Mouse (Mus musculus) frontal cortex, postnatal 14 days (tissue): ENCODE measurements around the gene Tprg.

Source experiments
- DNase-seq, 2 experiments: peaks; one replicate each; pipeline ENCODE4 v3.0.0; 2022; ENCODE audit warnings: low spot score in 2 of 2

Tprg gene

DNA sequence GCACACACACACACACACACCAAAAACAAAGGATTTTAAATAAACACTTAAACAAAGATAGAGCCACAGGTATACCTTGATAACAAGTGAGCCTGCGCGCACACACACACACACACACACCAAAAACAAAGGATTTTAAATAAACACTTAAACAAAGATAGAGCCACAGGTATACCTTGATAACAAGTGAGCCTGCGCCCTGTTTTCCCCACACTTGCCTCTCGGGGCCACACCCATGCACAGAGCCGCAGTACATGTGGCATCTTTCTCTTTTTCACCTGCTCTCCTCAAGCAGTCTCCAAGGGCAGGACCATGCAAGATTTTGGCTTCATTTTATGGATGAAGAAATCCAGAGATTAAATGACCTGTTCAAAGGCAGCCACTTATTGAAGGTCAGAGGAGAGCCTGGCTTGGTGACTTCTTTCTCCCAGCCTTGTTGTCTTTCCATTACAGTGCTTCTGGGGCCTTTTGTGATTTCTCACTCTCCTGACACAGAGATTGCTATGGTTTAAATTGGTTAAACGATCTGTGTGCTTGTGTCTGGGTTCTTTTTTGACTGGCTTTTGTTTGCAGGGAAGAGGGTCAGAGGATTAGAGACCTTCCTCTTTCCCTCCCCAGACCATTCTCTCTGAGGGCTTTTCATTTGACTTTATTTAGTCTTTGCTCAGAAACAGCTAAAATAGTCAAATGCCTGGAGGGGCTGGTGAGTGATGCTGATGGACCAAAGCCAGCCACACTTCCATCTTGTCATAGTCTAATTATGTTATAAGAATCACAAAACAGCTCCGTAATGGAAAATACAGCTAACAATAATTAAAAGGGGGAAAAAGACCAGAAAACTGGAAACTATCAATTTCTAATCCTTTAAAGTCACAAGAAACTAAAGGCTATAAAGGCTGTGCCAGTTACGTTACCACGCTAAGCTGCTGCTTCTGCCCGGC is 46.9 kb downstream of the Tprg start:
- no peak for DNase-seq

DNA sequence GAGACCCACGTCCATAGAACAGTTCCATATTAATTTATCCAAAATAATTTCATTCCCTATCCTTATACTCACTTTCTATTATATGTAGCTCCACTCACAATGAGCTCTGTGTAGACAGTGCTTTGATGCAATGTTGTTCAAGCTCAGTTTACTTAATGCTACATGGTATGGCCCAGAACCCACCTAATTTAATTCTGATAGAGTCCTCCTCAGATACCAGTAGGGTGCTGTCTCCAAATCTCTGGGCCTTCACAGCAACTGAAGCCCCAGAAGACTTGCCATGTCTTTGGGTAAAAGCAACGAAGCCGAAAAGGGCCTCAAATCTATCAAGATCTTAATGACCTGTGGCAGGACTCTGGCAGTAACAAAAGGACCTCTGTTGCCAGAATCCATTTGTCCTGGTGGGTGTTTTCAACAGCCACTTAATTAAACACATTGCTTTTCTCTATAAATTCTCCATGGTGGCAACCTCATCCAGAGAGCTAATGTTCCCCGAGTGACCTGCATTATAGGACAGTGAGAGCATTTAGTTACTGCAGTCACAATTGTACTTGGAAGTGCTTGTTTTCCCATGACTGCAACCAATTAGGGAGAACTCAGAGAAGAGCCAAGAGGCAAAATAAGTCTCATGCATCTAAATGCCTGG is 48.6 kb downstream of the Tprg start:
- DNase-seq, result no peak

DNA sequence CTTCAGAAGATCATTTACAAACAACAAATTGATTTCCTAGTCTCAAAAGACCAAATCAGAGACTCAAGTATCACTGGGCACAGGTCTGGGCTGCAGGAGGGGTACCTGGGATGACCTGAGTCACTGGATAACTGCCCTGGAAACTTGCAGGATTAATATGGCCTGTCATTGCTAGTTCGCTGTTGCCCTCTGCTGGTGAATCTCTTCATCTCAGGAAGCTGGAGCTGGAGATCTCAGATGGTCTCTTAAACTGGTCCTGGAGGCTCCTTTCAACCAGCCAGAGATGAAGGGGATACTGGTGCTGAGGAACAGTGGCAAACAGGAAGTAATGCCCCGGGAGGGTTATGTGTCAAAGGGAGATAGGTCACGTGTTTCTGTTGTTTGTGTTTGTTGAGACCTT is 63.0 kb downstream of the Tprg start:
- peak; percentile 30 to 74 for DNase-seq

DNA sequence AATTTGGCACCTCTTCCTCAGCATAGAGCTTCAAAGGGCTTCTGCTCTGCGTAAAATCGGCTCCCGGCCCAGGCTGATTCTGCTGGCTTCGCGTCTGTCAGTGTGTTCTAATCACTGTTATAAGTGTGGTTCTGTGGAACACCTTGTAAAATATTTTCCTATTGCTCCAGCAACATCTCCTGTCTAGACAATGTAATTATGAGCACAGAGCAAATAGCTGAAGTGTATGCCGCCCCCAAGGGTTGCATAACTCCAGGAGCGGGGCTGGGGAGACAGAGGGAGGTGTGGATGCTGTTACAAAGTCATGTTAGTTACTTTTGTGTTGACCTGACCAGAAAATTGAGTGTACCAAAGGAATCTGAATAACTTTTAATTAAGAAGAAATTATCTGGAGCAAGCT is 81.2 kb downstream of the Tprg start:
- no peak for DNase-seq

DNA sequence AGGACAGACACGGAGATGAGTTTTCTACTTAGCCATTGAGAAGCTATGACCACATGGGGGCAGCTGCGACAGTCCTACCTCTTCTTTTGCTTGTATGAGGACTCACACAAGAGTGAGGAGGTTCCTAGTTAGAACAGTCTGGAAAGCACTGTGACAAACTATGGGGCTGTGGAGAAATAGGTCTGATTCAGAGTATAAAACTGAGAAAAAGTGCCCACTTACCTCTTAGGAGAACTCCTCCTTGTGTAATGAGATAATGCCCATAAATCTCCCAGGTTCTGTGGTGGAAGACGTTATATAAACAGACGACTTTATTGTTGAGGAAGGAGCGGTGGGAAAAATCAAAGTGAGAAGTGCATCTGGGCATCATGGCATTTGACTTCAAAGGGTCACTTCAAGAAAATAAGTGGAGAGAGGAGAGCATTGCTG is 83.4 kb downstream of the Tprg start:
- DNase-seq, result no peak

DNA sequence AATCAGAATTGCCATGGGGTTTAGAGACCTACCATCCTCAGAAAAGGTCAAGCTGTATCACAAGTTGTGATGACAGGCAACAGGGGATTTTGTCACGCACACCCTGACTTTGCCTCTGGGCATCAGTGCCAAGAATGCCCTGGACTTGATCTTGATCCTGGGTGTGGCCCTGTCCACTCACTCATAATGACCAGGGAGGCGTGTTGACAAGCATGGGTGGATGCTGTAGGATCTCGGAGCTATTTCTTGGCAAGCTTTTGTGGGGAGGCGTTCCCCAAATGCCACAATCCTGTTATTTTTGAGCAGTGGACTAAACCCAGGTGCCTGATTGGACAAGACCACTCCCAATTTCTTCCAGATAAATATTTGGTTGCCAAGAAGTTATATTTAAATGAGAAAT is 87.5 kb downstream of the Tprg start:
- no peak for DNase-seq

DNA sequence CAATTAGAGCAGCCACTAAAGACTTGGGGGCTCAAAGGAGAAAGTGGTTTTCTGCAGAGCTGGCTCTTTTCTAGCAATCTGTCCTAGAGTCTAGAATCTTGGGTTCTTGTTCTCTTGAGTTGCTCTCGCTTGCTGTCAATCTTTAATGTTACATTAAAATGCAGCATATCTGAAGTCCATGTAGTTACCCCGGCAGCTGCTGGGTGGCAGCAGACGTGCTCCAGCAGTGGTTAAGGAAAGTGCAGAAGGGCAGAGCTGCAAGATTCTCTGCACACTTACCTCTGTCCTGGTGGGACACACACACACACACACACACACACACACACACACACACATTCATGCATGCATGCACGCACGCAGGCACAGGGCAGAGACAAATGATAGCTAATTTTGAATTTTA is 88.2 kb downstream of the Tprg start:
- DNase-seq, result peak in 1 of 2 experiments; percentile 23

DNA sequence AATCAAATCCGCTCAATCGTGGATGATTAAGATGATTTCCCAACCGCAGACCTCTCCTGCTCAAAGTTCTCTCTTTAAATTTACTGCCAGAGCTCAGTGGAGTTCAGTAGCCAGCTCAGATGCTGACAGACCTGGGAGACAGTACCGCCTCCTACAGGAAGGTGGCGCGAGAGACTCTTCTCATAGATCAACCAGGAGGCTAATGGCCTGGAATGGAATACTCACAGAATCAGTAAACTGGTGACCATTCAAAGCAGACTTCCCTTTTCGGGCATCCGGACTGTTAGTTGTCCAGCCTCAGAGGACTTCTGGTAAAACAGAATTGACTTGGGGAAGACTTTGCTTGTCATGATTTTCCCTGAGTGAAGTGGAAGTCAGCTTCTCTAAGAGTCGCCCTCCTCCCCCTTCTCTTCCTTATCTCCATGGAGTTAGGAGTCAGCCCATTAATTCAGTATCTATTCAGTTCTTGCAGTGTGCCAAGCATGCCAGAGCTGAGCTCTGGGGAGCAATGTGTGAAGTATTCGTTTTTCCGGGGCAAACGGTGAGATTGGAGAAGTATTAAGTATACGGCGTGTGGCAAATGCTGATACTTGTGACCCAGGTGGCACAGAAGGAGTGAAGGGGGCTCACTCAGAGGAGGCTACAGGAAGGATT is 90.2 kb downstream of the Tprg start:
- peak; percentile 68 to 76 for DNase-seq

DNA sequence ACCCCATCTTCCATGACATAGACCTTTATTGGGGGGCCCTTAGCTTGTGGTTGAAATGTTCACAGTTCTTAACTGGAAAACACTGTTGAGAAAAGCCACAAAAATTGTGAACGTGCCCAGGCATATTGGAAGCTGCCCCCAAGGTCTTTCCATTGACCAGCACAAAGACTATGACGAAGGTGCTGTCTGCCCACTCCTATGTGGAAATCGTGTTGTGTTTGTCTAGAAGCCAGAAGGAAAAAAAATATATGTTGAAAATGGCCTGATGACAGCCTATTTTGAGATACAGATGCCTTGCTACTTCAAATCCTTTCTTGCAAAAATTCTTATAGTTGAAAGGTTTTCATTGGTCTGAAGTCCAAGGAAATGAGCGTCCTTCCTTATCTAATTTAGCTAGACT is 91.1 kb downstream of the Tprg start:
- DNase-seq, result no peak

DNA sequence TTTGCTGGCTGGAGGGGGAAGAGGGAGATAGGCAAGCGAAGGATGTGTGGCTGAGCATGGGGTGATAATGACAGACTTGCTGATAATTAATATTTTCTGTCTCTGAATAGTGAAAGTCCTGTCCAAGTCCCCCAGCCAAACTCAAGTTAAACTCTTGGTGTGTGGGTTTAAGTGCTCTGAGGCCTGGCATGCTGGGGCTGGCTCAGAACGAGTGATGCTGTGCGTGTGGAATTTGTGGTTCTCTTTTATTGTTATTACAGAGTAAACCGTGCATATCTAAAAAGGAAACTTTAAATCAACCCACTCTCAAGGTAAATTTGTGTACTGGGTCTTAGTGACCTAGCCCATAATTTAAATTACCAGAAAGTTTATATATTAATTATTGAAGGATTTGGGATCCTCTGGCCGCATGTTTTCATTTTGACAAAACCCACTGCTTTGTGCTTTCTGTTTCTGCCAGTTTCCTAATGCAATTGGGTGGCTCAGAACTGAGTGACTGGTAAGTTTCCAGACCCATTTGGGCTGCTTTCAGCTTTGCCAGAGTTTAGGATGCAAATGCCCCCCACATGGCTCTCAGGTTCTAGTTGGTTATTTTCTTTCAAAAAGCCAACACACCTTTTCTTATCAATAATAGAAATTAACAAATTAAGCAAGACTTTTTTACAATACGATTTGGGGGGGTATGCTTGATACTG is 99.0 kb downstream of the Tprg start:
- DNase-seq, result no peak

DNA sequence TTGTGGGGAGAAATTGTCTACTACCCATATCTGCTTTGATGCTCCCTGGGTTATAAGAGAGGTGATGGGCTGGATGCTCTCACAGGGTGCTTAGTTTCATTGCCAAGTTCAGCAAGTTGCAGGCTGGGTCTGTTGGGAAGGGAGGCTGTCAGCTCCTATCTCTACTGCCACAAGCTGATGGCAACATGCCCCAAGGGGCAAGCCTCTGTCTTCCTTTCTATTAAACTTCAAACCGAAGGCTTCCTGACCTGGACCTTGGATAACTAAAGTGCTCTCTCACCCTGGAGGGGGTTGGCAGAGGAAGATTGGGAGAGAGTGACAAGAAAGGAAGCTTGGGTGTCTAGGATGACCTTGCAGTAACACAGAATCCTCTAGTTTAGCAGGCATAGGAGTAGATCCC is 108.1 kb downstream of the Tprg start:
- no peak for DNase-seq

DNA sequence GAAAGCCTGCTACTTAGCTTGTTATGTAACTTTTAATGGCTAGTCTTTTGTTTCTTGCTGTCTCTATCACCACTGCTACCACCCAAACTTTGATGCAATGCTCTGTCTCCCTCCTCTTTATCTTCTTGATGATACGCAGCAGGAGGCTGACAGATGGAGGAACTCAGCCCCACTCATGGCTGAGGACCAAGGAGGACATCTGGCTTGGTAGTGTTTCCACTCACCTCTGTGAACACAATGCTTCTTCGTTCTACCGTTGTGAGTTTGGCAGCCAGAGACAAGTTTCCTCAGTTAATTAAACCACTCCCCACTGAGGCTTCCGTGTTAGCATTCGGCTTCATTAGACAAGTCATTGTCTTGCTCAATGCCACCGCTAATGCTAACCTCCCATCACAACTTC is 117.5 kb downstream of the Tprg start:
- DNase-seq, result no peak

DNA sequence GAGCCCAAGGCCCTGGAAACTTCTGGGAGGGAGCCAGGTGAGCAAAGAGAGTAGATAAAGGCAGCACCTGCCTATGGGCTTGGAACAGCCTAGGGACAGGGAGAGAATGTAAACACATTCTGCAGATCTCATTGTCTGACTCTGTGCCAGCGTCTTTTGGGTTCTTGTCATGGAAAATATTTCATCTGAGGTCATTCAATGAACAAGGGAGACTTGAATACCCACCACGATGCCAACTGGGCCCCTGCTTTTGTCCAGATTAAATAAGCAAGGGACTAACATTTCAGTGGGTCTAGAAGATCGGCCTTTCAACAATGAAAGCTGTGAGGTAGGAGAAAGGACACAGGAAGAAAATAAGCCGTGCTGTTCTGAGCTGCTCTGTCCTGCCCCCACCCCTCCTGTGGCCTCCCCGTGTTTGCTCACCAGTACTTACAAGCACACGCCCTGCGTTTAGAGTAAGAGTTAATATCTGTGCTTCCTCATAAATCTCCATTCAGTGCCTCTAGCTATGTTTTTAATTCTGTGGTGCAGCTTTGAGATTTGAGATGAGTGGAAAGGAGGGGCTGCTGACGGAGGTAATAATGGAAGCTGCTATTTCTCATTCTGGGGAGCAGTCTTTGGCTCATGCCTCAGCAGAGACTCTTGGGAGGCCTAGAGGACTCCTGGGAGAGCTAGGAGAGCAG is 120.7 kb downstream of the Tprg start:
- DNase-seq, result no peak

DNA sequence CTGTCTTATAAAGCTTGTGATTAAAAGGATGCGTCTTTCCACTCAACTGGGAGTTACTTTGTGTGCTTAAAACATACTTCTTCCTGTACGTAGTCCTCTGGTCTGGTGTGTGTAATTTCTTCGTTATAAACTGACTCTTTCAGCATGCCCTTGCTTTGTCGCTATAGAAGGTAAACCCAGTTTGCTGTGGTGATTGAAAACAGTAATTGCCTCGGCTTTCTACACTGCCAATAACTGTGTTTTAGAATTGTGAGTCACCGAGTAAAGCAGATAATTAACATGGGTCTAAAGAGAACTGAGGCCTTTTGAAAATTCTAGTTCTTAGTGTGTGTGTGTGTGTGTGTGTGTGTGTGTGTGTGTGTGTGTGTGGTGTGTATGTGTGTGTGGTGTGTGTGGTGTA is 121.4 kb downstream of the Tprg start:
- no peak for DNase-seq

DNA sequence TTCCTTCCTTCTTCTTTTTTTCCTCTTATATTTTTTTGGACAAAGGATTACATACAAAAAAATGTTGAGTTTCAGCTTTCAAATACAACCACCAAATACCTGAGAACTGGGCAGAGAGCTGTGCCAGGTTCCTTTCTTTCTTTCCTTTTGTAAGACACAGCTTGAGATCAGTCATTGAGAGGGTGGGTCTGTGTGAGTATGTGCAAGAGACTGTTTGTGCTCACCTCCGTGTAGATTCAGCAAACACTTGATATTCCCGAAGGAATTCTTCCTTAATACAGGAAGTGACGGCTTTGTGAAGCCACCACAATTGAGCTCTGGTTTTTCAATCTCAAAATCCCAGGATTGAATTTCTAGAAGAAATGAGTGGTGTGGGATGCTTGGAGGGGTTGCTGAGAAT is 124.7 kb downstream of the Tprg start:
- DNase-seq, result no peak

DNA sequence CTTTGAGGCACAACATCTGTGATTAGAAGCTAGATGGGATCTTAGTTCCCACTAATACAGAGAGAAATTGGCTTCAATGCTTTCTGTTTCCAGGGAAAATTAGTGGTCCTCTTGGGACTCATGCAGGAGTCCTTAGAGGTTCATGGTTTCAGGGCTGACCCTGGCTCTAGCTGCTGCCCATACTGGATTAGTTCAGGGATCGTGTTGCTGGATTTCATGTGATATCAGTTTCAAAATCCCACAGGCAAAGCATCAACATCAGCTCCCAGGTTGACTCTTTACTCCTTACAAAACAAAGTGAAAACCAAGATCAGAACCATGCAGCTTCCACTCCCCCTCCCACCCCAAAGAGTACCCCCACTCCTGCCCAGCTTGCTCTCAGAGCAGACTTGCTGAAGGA is 127.3 kb downstream of the Tprg start:
- no peak for DNase-seq

DNA sequence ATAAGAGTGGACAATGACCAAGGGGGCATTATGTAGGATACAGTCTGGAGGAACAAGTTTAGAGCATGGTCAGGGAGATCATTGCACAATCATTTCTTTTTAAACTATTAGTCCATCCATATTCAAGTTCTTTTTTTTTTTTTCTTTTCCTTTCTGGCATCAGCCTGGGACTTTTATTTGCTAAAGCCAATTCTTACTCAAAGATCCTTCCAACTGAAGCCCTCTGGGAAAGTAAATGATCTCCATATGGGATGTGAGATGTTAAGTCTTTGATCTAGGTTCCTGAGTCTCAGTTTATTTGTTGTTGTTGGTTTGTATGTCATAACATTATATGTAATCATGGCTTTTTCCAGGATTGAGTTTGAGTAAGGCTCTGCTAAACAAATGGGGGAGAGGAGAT is 128.6 kb downstream of the Tprg start:
- DNase-seq, result no peak

DNA sequence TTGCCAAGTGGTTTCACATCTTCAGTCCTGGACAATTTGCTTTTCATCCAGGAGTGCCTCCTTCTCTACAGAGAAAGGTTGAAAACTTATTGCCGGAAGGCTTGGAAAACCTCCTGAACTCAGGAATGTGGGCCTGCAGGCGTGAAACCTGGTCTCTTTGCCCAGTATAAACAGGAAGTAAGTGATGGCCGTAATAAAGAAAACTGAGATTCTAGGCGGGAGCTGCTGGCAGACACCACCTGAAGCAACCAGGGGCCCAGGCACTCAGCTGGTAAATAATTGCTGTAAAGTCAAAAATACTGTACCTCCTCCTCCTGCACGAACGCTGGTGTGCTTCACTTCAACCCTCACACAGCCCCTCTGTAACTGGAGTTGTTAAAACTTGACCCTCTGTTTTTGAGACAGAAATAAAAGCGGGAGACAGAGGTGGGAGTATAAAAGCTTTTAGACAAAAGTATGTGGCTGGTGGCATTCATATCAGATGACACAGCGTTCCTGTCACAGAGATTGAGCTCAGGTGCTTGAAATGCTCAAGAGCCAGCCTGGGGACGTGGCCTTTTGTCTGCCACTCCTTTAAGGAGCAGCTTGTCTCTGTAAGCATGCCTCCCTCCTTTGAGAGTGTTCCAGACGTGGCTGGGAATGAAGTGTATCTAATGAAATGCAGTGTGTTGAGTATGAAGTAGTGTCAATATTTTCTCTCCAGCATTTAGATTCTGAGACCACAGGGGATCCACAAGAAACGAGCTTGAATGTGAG is 131.4 kb downstream of the Tprg start:
- DNase-seq, result no peak

DNA sequence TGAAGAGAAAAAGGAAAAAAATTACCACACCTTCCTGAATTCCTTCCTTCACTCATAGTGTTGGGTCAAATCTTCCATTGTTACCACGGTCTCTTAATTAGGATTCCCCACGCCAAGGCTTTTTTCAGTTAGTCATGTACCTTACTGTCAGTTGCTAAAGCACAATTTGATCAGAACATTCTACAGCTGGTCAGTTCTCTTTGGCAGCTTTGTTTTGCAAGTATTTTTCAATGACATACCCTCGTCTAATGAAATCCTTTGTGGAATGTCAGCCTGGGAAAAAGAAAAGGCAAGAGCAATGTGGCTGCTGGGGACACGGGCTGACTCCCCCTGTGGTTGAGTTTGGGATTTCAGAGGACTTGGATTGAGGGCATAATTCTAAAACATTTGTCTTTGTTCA is 136.4 kb downstream of the Tprg start:
- no peak for DNase-seq

DNA sequence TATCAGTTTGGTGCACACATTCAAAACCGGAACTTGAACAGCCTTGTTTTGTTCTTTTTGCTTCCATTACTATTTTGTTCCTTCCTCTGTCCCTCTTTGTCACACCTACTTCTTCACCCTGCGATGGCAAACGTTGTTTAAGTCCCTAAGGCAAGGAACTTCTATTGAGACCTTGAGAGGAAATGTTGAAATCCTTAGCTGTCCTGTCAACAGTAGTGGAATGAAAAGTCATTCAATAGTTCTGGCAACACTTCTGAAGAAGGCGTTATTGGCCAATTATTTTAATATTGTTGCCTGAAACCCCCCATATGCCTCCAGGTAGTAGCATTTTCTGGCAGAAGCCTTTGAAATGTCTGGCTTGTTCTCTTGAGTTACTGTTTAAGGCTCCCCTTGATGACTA is 137.4 kb downstream of the Tprg start:
- DNase-seq, result no peak

DNA sequence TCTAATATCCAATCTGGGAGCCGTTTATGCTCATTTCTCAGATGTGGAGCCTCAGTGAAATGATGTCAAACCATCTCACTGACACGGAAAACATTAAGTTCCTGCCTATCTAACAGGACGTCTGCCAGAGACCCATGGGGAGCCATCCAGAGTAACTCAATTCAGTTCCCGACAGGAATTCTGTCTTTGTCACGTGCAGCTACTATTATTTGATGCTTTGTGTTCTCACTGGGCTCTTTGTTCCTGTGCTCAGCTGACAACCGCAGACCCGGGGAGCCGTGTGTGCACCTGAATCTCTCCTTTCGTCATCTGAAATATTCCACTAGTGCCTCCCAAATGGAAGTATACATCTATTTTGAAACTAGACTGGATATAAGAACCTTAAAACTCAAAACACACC is 138.3 kb downstream of the Tprg start:
- DNase-seq, result no peak
